Mouse (Mus musculus): ENCODE results near the gene Plcg1. TPM values are rescaled to one million over a fixed set of nuclear protein-coding genes. Genes with fewer than 3 reads are reported as not detected.

Plcg1 gene
- polyA plus RNA-seq, 1 experiment from 2014 or later, result 28.6 TPM

DNA sequence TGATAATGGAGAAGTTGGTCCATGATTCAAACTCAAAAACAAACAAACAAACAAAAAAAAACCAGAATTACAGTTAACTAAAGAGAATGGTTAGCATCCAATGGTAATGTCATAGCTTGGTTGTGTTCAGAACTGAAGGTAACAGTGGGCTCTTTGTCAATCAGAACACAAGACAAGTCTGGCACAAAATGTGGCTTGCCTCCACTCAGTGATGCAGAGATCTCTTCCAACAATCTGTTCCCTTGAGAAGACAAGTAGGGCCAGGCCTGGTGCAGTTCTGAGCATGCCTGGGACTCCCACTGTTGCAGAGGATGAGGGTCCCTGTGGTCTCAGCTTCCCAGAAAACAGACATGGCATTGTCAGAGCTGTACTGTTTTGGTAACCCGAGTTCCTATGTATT is 39.8 kb downstream of the Plcg1 start:
- 85% methylated on average over 1 of the region's 1 CpGs for WGBS
- peaks cover 4% of the 10 kb centered on the region; the same call in 1 of the 2 replicates for H3K36me3 ChIP-seq (ENCODE audit: control insufficient read depth, insufficient read depth, low read length)
- no peaks in the 10 kb centered on the region for H3K27me3 ChIP-seq (ENCODE audit: control insufficient read depth, insufficient read depth, low read length)
- no peaks in the 10 kb centered on the region for H3K4me1 ChIP-seq (ENCODE audit: control insufficient read depth, insufficient read depth, low read length)
- no peak overlapping the region for H3K27ac ChIP-seq (ENCODE audit: low read length)
- no peaks in the 10 kb centered on the region for H3K9me3 ChIP-seq (replicated peaks; ENCODE audit: control insufficient read depth, low read length)
- ATAC-seq (ENCODE audit: insufficient read depth, low FRiP score), result no peak
- no peak overlapping the region for H3K4me2 ChIP-seq (ENCODE audit: low read depth, low read length)
- H3K4me3 ChIP-seq (replicated peaks; ENCODE audit: low read length), result no peak overlapping the region
- H3K9ac ChIP-seq (ENCODE audit: low read length), result no peak overlapping the region

GRCm38 (mm10) chr2:160771325-160772276 is 40.5 kb downstream of the Plcg1 start:
- Histone ChIP-seq H3K27ac (ENCODE audit: low read length) (no peak overlapping the region), H3K4me2 (ENCODE audit: low read depth, low read length) (no peak overlapping the region), H3K4me3 (replicated peaks; ENCODE audit: low read length) (no peak overlapping the region), H3K27me3 (ENCODE audit: control insufficient read depth, insufficient read depth, low read length) (no peaks in the 10 kb centered on the region), H3K36me3 (ENCODE audit: control insufficient read depth, insufficient read depth, low read length) (peaks cover 4% of the 10 kb centered on the region; the same call in 1 of the 2 replicates), H3K9ac (ENCODE audit: low read length) (no peak overlapping the region), H3K4me1 (ENCODE audit: control insufficient read depth, insufficient read depth, low read length) (no peaks in the 10 kb centered on the region), H3K9me3 (replicated peaks; ENCODE audit: control insufficient read depth, low read length) (no peaks in the 10 kb centered on the region)
- WGBS, result 83% methylated on average over 8 of the region's 8 CpGs
- no peak for ATAC-seq (ENCODE audit: insufficient read depth, low FRiP score)

GRCm38 (mm10) chr2:160778034-160778433 is 46.9 kb downstream of the Plcg1 start:
- 65% methylated on average over 2 of the region's 2 CpGs for WGBS
- H3K27ac ChIP-seq (ENCODE audit: low read length), result no peak overlapping the region
- H3K27me3 ChIP-seq (ENCODE audit: control insufficient read depth, insufficient read depth, low read length), result no peaks in the 10 kb centered on the region
- no peak overlapping the region for H3K4me2 ChIP-seq (ENCODE audit: low read depth, low read length)
- H3K36me3 ChIP-seq (ENCODE audit: control insufficient read depth, insufficient read depth, low read length), result no peaks in the 10 kb centered on the region
- H3K9me3 ChIP-seq (replicated peaks; ENCODE audit: control insufficient read depth, low read length), result no peaks in the 10 kb centered on the region
- no peak overlapping the region for H3K9ac ChIP-seq (ENCODE audit: low read length)
- H3K4me1 ChIP-seq (ENCODE audit: control insufficient read depth, insufficient read depth, low read length), result no peaks in the 10 kb centered on the region
- no peak for ATAC-seq (ENCODE audit: insufficient read depth, low FRiP score)
- H3K4me3 ChIP-seq (replicated peaks; ENCODE audit: low read length), result no peak overlapping the region

DNA sequence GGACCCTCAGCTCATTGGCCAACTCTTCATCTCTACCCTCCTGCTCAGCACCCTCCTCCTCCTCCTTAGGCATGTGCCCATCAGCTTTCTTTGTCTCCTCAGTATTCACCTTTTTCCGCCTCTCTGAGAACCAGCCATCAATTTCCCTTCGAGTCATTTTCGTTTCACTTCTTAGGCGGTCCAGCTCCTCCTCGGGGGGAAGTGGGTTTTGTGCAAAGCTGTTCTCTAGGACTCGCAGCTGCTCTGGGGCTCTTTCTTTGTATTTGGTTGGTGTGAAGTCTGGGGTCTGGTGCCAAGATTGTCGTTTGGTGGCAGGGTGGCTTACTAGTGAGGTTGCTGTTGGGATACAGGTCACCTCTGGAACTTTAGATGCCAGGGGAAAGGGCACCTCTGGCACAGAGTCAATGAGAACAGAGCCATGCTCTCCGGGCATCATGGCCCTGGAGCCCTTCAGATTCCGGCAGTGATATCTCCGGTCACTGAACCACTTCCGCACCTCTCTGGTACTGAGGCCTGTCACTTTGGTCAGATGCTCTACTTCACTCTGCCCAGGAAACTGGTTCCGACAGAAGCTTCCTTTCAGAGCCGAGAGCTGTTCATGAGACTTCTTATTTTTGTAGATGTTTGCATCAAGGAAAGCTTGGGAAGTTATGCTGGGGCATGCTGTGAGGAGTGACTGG is 49.2 kb downstream of the Plcg1 start:
- no peak for ATAC-seq (ENCODE audit: insufficient read depth, low FRiP score)

GRCm38 (mm10) chr2:160780834-160781219 is 49.7 kb downstream of the Plcg1 start:
- WGBS, result 95% methylated on average over 2 of the region's 2 CpGs
- H3K9ac ChIP-seq (ENCODE audit: low read length), result no peak overlapping the region
- no peaks in the 10 kb centered on the region for H3K9me3 ChIP-seq (replicated peaks; ENCODE audit: control insufficient read depth, low read length)
- no peak overlapping the region for H3K4me3 ChIP-seq (replicated peaks; ENCODE audit: low read length)
- H3K4me1 ChIP-seq (ENCODE audit: control insufficient read depth, insufficient read depth, low read length), result no peaks in the 10 kb centered on the region
- H3K4me2 ChIP-seq (ENCODE audit: low read depth, low read length), result no peak overlapping the region
- no peaks in the 10 kb centered on the region for H3K27me3 ChIP-seq (ENCODE audit: control insufficient read depth, insufficient read depth, low read length)
- no peaks in the 10 kb centered on the region for H3K36me3 ChIP-seq (ENCODE audit: control insufficient read depth, insufficient read depth, low read length)
- H3K27ac ChIP-seq (ENCODE audit: low read length), result no peak overlapping the region
- ATAC-seq (ENCODE audit: insufficient read depth, low FRiP score), result no peak

More for the DNA sequence above, 49.2 kb downstream of the Plcg1 start:
- Histone ChIP-seq H3K27ac (ENCODE audit: low read length) (no peak overlapping the region), H3K36me3 (ENCODE audit: control insufficient read depth, insufficient read depth, low read length) (no peaks in the 10 kb centered on the region), H3K4me3 (replicated peaks; ENCODE audit: low read length) (no peak overlapping the region), H3K4me1 (ENCODE audit: control insufficient read depth, insufficient read depth, low read length) (no peaks in the 10 kb centered on the region), H3K9me3 (replicated peaks; ENCODE audit: control insufficient read depth, low read length) (no peaks in the 10 kb centered on the region), H3K9ac (ENCODE audit: low read length) (no peak overlapping the region), H3K4me2 (ENCODE audit: low read depth, low read length) (no peak overlapping the region), H3K27me3 (ENCODE audit: control insufficient read depth, insufficient read depth, low read length) (no peaks in the 10 kb centered on the region)
- WGBS, result 87% methylated on average over 13 of the region's 13 CpGs

- H3K9me3 ChIP-seq (replicated peaks; ENCODE audit: control insufficient read depth, low read length), result no peaks in the 10 kb centered on the region
- no peak overlapping the region for H3K4me3 ChIP-seq (replicated peaks; ENCODE audit: low read length)
- H3K27me3 ChIP-seq (ENCODE audit: control insufficient read depth, insufficient read depth, low read length), result no peaks in the 10 kb centered on the region
- ATAC-seq (ENCODE audit: insufficient read depth, low FRiP score), result no peak
- 65% methylated on average over 1 of the region's 1 CpGs for WGBS
- no peak overlapping the region for H3K27ac ChIP-seq (ENCODE audit: low read length)
- H3K4me1 ChIP-seq (ENCODE audit: control insufficient read depth, insufficient read depth, low read length), result no peaks in the 10 kb centered on the region
- no peak overlapping the region for H3K9ac ChIP-seq (ENCODE audit: low read length)
- H3K4me2 ChIP-seq (ENCODE audit: low read depth, low read length), result no peak overlapping the region
- H3K36me3 ChIP-seq (ENCODE audit: control insufficient read depth, insufficient read depth, low read length), result no peaks in the 10 kb centered on the region
Observed at GRCm38 (mm10) chr2:160786333-160786732, 55.2 kb downstream of the Plcg1 start.

DNA sequence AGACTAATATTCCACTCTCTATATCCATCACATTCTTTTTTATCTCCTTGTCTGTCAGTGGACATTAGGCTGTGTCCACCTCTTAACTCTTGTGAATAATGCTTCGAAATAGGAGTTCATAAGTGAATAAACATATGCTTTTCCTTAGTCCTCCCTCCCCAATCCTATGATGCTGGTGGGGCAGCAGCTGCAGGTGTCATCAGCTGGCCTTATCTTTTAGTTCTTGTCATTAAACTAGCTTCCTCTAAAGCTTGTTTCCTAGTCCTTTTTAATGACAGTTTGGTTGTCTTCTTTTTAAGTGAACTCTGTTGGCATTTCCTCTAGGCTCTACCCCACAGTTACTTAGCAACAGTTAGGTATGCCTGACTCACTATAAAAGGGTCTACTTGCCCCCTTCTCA is 57.9 kb downstream of the Plcg1 start:
- Histone ChIP-seq H3K4me3 (replicated peaks; ENCODE audit: low read length) (no peak overlapping the region), H3K4me2 (ENCODE audit: low read depth, low read length) (no peak overlapping the region), H3K27me3 (ENCODE audit: control insufficient read depth, insufficient read depth, low read length) (no peaks in the 10 kb centered on the region), H3K9ac (ENCODE audit: low read length) (no peak overlapping the region), H3K4me1 (ENCODE audit: control insufficient read depth, insufficient read depth, low read length) (no peaks in the 10 kb centered on the region), H3K27ac (ENCODE audit: low read length) (no peak overlapping the region), H3K9me3 (replicated peaks; ENCODE audit: control insufficient read depth, low read length) (no peaks in the 10 kb centered on the region), H3K36me3 (ENCODE audit: control insufficient read depth, insufficient read depth, low read length) (no peaks in the 10 kb centered on the region)
- no peak for ATAC-seq (ENCODE audit: insufficient read depth, low FRiP score)
- WGBS, result 64% methylated on average over 1 of the region's 1 CpGs

GRCm38 (mm10) chr2:160789741-160790140 is 58.6 kb downstream of the Plcg1 start:
- H3K4me1 ChIP-seq (ENCODE audit: control insufficient read depth, insufficient read depth, low read length), result no peaks in the 10 kb centered on the region
- ATAC-seq (ENCODE audit: insufficient read depth, low FRiP score), result no peak
- H3K9me3 ChIP-seq (replicated peaks; ENCODE audit: control insufficient read depth, low read length), result no peaks in the 10 kb centered on the region
- no peak overlapping the region for H3K9ac ChIP-seq (ENCODE audit: low read length)
- no peak overlapping the region for H3K4me2 ChIP-seq (ENCODE audit: low read depth, low read length)
- H3K36me3 ChIP-seq (ENCODE audit: control insufficient read depth, insufficient read depth, low read length), result no peaks in the 10 kb centered on the region
- H3K27ac ChIP-seq (ENCODE audit: low read length), result no peak overlapping the region
- no peak overlapping the region for H3K4me3 ChIP-seq (replicated peaks; ENCODE audit: low read length)
- no peaks in the 10 kb centered on the region for H3K27me3 ChIP-seq (ENCODE audit: control insufficient read depth, insufficient read depth, low read length)

- H3K9ac ChIP-seq (ENCODE audit: low read length), result no peak overlapping the region
- H3K4me3 ChIP-seq (replicated peaks; ENCODE audit: low read length), result no peak overlapping the region
- no peaks in the 10 kb centered on the region for H3K27me3 ChIP-seq (ENCODE audit: control insufficient read depth, insufficient read depth, low read length)
- WGBS, result 64% methylated on average over 2 of the region's 2 CpGs
- H3K36me3 ChIP-seq (ENCODE audit: control insufficient read depth, insufficient read depth, low read length), result no peaks in the 10 kb centered on the region
- no peaks in the 10 kb centered on the region for H3K4me1 ChIP-seq (ENCODE audit: control insufficient read depth, insufficient read depth, low read length)
- no peak overlapping the region for H3K27ac ChIP-seq (ENCODE audit: low read length)
- H3K9me3 ChIP-seq (replicated peaks; ENCODE audit: control insufficient read depth, low read length), result no peaks in the 10 kb centered on the region
- ATAC-seq (ENCODE audit: insufficient read depth, low FRiP score), result no peak
- no peak overlapping the region for H3K4me2 ChIP-seq (ENCODE audit: low read depth, low read length)
Observed at GRCm38 (mm10) chr2:160793117-160793516, 62.0 kb downstream of the Plcg1 start.
